ENCODE assay signal across 13 mouse cellular contexts in genomic region chr6:87778294-87779173, GRCm38 (mm10). TPM values are rescaled to one million over a fixed set of nuclear protein-coding genes. Genes with fewer than 3 reads are reported as not detected.
DNase-seq lines count a peak whose midpoint lies in the region; ATAC-seq lines count a peak whose summit lies in the region.
"Had no signal": no experiment of that assay in that cellular context is flagged by ENCODE, and none has a peak within 500 bp of the region (broad histone marks: within the 10 kb centered on the region; RNA-seq: fewer than 3 reads in every experiment).

No protein-coding gene starts in this region.

- ATAC-seq in liver, embryonic 13.5 days (ENCODE audit: low read depth): no peak
- no peak for ATAC-seq in forebrain, embryonic 15.5 days (replicated peaks)
- ATAC-seq: CD4-positive, CD25-positive, alpha-beta regulatory T cell, adult 4 months; forebrain, embryonic 14.5 days; midbrain, embryonic 13.5 days had no signal

- H3K9me3 ChIP-seq in liver, embryonic 13.5 days (replicated peaks): no peaks in the 10 kb centered on the region
- H3K9me3 ChIP-seq in forebrain, embryonic 15.5 days: no peaks in the 10 kb centered on the region
- peaks cover 4% of the 10 kb centered on the region; the same call in 1 of the 2 replicates for H3K9me3 ChIP-seq in forebrain, embryonic 10.5 days
- H3K9me3 ChIP-seq: hindbrain, embryonic 15.5 days; midbrain, embryonic 13.5 days had no signal

- H3K4me3 ChIP-seq in liver, embryonic 13.5 days (replicated peaks): no peak overlapping the region
- no peak overlapping the region for H3K4me3 ChIP-seq in forebrain, embryonic 15.5 days
- H3K4me3 ChIP-seq in forebrain, embryonic 10.5 days: no peak overlapping the region
- H3K4me3 ChIP-seq: hindbrain, embryonic 15.5 days; midbrain, embryonic 13.5 days had no signal

- WGBS in liver, embryonic 13.5 days (ENCODE audit: insufficient replicate concordance): 55% methylated on average over 11 of the region's 11 CpGs
- 80% methylated on average over 11 of the region's 11 CpGs for WGBS in forebrain, embryonic 15.5 days
- 86% methylated on average over 11 of the region's 11 CpGs for WGBS in forebrain, embryonic 10.5 days

- peak overlapping the region; percentile 62 for H3K4me2 ChIP-seq in liver, embryonic 13.5 days
- H3K4me2 ChIP-seq in forebrain, embryonic 15.5 days (replicated peaks): no peak overlapping the region
- H3K4me2 ChIP-seq: hindbrain, embryonic 15.5 days; midbrain, embryonic 13.5 days had no signal

- peak overlapping the region; percentile 94 for H3K27ac ChIP-seq in liver, embryonic 13.5 days
- no peak overlapping the region for H3K27ac ChIP-seq in forebrain, embryonic 15.5 days (replicated peaks)
- H3K27ac ChIP-seq in forebrain, embryonic 10.5 days: no peak overlapping the region
- H3K27ac ChIP-seq: hindbrain, embryonic 15.5 days; midbrain, embryonic 13.5 days had no signal

- H3K9ac ChIP-seq in liver, embryonic 13.5 days: peak overlapping the region; percentile 73
- no peak overlapping the region for H3K9ac ChIP-seq in forebrain, embryonic 15.5 days (replicated peaks)
- H3K9ac ChIP-seq: hindbrain, embryonic 15.5 days had no signal

- 0 out of 2 replicates have a peak, but pooled peaks cover 2% of the 10 kb centered on the region for H3K27me3 ChIP-seq in liver, embryonic 13.5 days
- H3K27me3 ChIP-seq in forebrain, embryonic 15.5 days: no peaks in the 10 kb centered on the region
- H3K27me3 ChIP-seq in forebrain, embryonic 10.5 days (ENCODE audit: poor library complexity, severe bottlenecking): no peaks in the 10 kb centered on the region
- H3K27me3 ChIP-seq: hindbrain, embryonic 15.5 days; midbrain, embryonic 13.5 days had no signal

- intact Hi-C loops in heart, postnatal 10 days (cut with DNase I): no loop called here

- H3K36me3 ChIP-seq in liver, embryonic 13.5 days: peaks cover 6% of the 10 kb centered on the region
- H3K36me3 ChIP-seq in forebrain, embryonic 15.5 days: no peaks in the 10 kb centered on the region
- no peaks in the 10 kb centered on the region for H3K36me3 ChIP-seq in forebrain, embryonic 10.5 days (replicated peaks)
- H3K36me3 ChIP-seq: hindbrain, embryonic 15.5 days; midbrain, embryonic 13.5 days had no signal

- peaks cover 48% of the 10 kb centered on the region for H3K4me1 ChIP-seq in liver, embryonic 13.5 days (replicated peaks)
- no peaks in the 10 kb centered on the region for H3K4me1 ChIP-seq in forebrain, embryonic 15.5 days
- H3K4me1 ChIP-seq in forebrain, embryonic 10.5 days: no peaks in the 10 kb centered on the region
- H3K4me1 ChIP-seq: hindbrain, embryonic 15.5 days; midbrain, embryonic 13.5 days had no signal

- DNase-seq in kidney, adult 8-10 months: peak; percentile 20 to 23
- DNase-seq in kidney, adult 18-20 months: no peak
- peak; percentile 24 for DNase-seq in Muller cell, postnatal 12 days (ENCODE audit: inconsistent ontology term)
- DNase-seq in heart, postnatal 10 days: peak; percentile 38 to 47
- DNase-seq in liver, embryonic 13.5 days: no peak
- no peak for DNase-seq in forebrain, embryonic 10.5 days (ENCODE audit: extremely low spot score, low spot score)
- no peak for DNase-seq in spleen, adult 18-20 months
- DNase-seq: thymus, postnatal 14 days had no signal

RNA-seq across cellular contexts. Expression of gene Gp9, which starts 0.7 kb away (rescaled TPM):
- 1 to 10 TPM in 1 of 2 experiments, under 1 TPM in 1; 0.72 to 1.3 TPM for total RNA-seq in heart, postnatal 10 days (2021)
- polyA plus RNA-seq in liver, embryonic 13.5 days (2015; fragmentation: Nextera tagmentation; extraction: Ambion mirVana): 32.7 and 35.6 TPM in 2 replicates
- polyA plus RNA-seq in forebrain, embryonic 15.5 days (2015; fragmentation: Nextera tagmentation; extraction: Ambion mirVana): 0.46 and 0.65 TPM in 2 replicates
- polyA plus RNA-seq in forebrain, embryonic 10.5 days (2016; fragmentation: Nextera tagmentation; extraction: Ambion mirVana): 2.5 and 3.2 TPM in 2 replicates
- polyA plus RNA-seq: CD4-positive, CD25-positive, alpha-beta regulatory T cell, adult 4 months had no signal

RNA-seq across cellular contexts. Expression of gene Rab43, which starts 33.4 kb away (rescaled TPM):
- total RNA-seq in heart, postnatal 10 days (2021): 10 to 100 TPM; 16.9 to 26.4 TPM
- polyA plus RNA-seq in liver, embryonic 13.5 days (2015; fragmentation: Nextera tagmentation; extraction: Ambion mirVana): 20.6 and 24.1 TPM in 2 replicates
- polyA plus RNA-seq in forebrain, embryonic 15.5 days (2015; fragmentation: Nextera tagmentation; extraction: Ambion mirVana): 6.9 and 8.0 TPM in 2 replicates
- 4.6 and 6.6 TPM in 2 replicates for polyA plus RNA-seq in forebrain, embryonic 10.5 days (2016; fragmentation: Nextera tagmentation; extraction: Ambion mirVana)

RNA-seq across cellular contexts. Expression of gene Efcc1, which starts 47.9 kb away (rescaled TPM):
- total RNA-seq in heart, postnatal 10 days (2021): 1 to 10 TPM; 2.8 to 3.0 TPM
- 0.16 and 0.35 TPM in 2 replicates for polyA plus RNA-seq in liver, embryonic 13.5 days (2015; fragmentation: Nextera tagmentation; extraction: Ambion mirVana)
- 2.0 TPM in 2 replicates for polyA plus RNA-seq in forebrain, embryonic 15.5 days (2015; fragmentation: Nextera tagmentation; extraction: Ambion mirVana)
- 0.84 TPM in 2 replicates for polyA plus RNA-seq in forebrain, embryonic 10.5 days (2016; fragmentation: Nextera tagmentation; extraction: Ambion mirVana)

RNA-seq across cellular contexts. Expression of gene Gm45140, which starts 57.1 kb away (rescaled TPM):
- 1 to 10 TPM; 1.6 to 2.9 TPM for total RNA-seq in heart, postnatal 10 days (2021)
- 3.5 and 5.8 TPM in 2 replicates for polyA plus RNA-seq in liver, embryonic 13.5 days (2015; fragmentation: Nextera tagmentation; extraction: Ambion mirVana)
- 3.6 and 3.7 TPM in 2 replicates for polyA plus RNA-seq in forebrain, embryonic 15.5 days (2015; fragmentation: Nextera tagmentation; extraction: Ambion mirVana)
- 2.1 TPM in 2 replicates for polyA plus RNA-seq in forebrain, embryonic 10.5 days (2016; fragmentation: Nextera tagmentation; extraction: Ambion mirVana)

Comparison
In these comparisons a context has a peak if more than half of its experiments do, and no peak if none do; other contexts are left out.
1. DNase-seq: peak in kidney, adult 8-10 months (2 of 2), Muller cell, postnatal 12 days (single experiment) and heart, postnatal 10 days (2 of 2); none in kidney, adult 18-20 months (single experiment), liver, embryonic 13.5 days (single experiment), forebrain, embryonic 10.5 days (single experiment) and spleen, adult 18-20 months (0 of 2).